Mouse (Mus musculus) neural tube, embryonic 11.5 days (tissue): Measurements from ENCODE around the gene Gab1. TPM values are rescaled to one million over a fixed set of nuclear protein-coding genes. Genes with fewer than 3 reads are reported as not detected.

ENCODE experiments used
- ATAC-seq: fragments of 200-750 bp; cut with Nextera tagmentation; 2 replicates; pipeline ENCODE4 v1.8.0; 2017; ENCODE audit warnings: moderate number of reproducible peaks, mild to moderate bottlenecking, moderate TSS enrichment, moderate library complexity; ENCODE audit not compliant: insufficient read depth, low FRiP score, low TSS enrichment
- DNase-seq: peaks from one replicate; pipeline ENCODE4 v3.0.0-alpha.2; 2015; ENCODE audit warnings: low spot score
- H3K27ac ChIP-seq: fragments of 300-500 bp; sonication (generic); 2 replicates; pipeline ENCODE4 v1.5.1; 2014; ENCODE audit warnings: low read depth, mild to moderate bottlenecking, low read length
- H3K27me3 ChIP-seq: fragments of 300-500 bp; sonication (generic); 2 replicates; pipeline ENCODE4 v1.6.1; 2014; ENCODE audit warnings: mild to moderate bottlenecking, low read length, mixed read lengths; ENCODE audit not compliant: control insufficient read depth, insufficient read depth
- H3K36me3 ChIP-seq: fragments of 300-500 bp; sonication (generic); 2 replicates; pipeline ENCODE4 v1.6.1; 2014; ENCODE audit warnings: mild to moderate bottlenecking, low read length, moderate library complexity, mixed read lengths; ENCODE audit not compliant: control insufficient read depth, insufficient read depth
- H3K4me1 ChIP-seq: fragments of 300-500 bp; sonication (generic); 2 replicates; pipeline ENCODE4 v1.6.1; 2014; ENCODE audit warnings: low read length, mixed read lengths; ENCODE audit not compliant: control insufficient read depth, insufficient read depth
- H3K4me2 ChIP-seq: fragments of 300-500 bp; sonication (generic); 2 replicates; pipeline ENCODE4 v1.6.1; 2014; ENCODE audit warnings: low read depth, mild to moderate bottlenecking, moderate library complexity
- H3K4me3 ChIP-seq: fragments of 300-500 bp; sonication (generic); 2 replicates; pipeline ENCODE4 v1.5.1; 2014; ENCODE audit warnings: low read depth, low read length
- H3K9ac ChIP-seq: fragments of 300-500 bp; sonication (generic); 2 replicates; pipeline ENCODE4 v1.6.1; 2014; ENCODE audit warnings: mild to moderate bottlenecking, low read length
- H3K9me3 ChIP-seq: fragments of 300-500 bp; sonication (generic); 2 replicates; pipeline ENCODE4 v1.6.1; 2016; ENCODE audit warnings: low read length; ENCODE audit not compliant: control insufficient read depth
- WGBS: fragments of 180-500 bp; shearing (Covaris S2); extraction: QIAGEN DNeasy Blood & Tissue Kit; methylation state at CpG from one replicate; pipeline ENCODE4 v1.1.7; 2014; 5-methylcytosine and 5-hydroxymethylcytosine counted together
- polyA plus RNA-seq: library from polyadenylated mRNA; unstranded; fragments of >200 nt; fragmentation: Nextera tagmentation; extraction: Ambion mirVana; gene quantifications from 2 replicates; pipeline ENCODE4 v1.2.1, GENCODE M21; 2014

Gene Gab1
- polyA plus RNA-seq, 1 experiment from 2014 or later: 24.5 TPM

DNA sequence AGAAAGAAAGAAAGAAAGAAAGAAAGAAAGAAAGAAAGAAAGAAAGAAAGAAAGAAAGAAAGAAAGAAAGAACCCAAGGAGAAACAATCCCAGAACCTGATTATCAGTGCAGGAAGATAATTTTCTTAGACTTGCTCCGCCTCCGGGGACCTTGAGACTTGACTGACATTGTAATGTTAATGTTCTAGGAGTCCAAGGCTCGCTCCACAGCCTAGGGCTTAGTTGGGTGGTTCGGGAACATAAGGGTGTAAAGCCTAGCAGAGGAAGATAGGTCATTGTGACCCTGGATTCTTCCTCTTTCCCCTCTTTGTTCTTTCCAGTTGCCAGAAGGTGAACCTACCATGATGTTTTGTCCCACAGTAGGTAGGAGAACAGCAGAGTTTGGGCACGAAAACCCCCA is 31.1 kb upstream of the Gab1 start:
- no peaks in the 10 kb centered on the region for H3K36me3 ChIP-seq
- no peak overlapping the region for H3K4me3 ChIP-seq
- no peak for ATAC-seq
- H3K4me2 ChIP-seq: no peak overlapping the region
- no peak for DNase-seq
- no peaks in the 10 kb centered on the region for H3K27me3 ChIP-seq
- no peaks in the 10 kb centered on the region for H3K9me3 ChIP-seq
- no peak overlapping the region for H3K9ac ChIP-seq
- no peaks in the 10 kb centered on the region for H3K4me1 ChIP-seq
- WGBS: 79% methylated on average over 5 of the region's 5 CpGs
- no peak overlapping the region for H3K27ac ChIP-seq

DNA sequence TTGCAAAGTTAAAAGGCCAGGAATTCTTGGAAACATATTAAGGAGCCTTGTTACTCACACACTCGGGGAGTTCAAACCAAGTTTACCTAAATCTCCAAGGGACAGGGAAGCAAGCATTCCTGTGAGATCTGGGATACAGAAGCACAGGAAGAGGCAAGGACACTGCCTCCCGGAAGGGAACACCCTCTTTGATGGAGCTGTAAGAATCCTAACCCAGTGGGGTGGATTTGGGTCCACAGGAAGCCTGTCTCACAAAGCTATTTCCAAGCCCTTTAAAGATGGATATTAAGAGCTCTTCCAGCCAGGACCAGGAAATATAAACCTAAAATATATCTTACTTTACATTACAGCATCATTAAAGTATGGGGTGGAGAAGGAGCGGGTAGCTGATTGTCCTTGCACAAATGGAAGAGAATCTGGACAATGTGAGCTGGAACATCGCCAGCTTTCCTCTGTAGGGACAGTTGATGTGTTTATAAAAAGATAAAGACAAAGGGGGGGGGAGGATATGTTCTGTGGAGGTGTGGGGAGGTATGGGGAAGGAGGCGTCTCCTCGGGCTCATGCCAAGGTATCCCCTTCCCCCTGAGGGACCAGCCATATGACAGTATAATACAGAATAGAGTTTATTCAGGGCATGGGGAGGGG is 28.1 kb upstream of the Gab1 start:
- no peaks in the 10 kb centered on the region for H3K36me3 ChIP-seq

DNA sequence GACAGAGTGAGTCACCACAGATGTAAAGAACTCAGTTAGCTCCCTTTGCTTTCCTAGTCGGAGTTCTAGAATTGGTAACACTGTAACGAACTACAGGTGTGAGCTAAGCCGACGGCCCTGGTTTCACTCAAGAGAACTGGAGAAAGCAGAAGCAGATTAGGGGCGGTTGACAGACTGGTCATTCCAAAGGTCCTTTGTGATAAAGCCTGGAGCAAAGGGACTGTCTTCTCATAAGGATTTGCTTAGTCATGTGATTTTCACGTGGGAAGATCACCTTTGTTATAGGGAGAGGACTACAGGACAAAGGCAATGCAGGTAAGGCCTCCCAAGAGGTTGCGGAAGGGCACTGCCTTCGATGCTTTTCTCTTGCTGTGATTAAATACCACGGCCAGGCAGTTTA is 22.0 kb upstream of the Gab1 start:
- no peak overlapping the region for H3K4me3 ChIP-seq
- H3K4me1 ChIP-seq: no peaks in the 10 kb centered on the region
- no peak overlapping the region for H3K4me2 ChIP-seq
- no peak overlapping the region for H3K9ac ChIP-seq
- H3K27me3 ChIP-seq: no peaks in the 10 kb centered on the region
- DNase-seq (no peak), ATAC-seq (no peak)
- no peak overlapping the region for H3K27ac ChIP-seq
- no peaks in the 10 kb centered on the region for H3K36me3 ChIP-seq
- no peaks in the 10 kb centered on the region for H3K9me3 ChIP-seq
- 88% methylated on average over 9 of the region's 9 CpGs for WGBS

More for the DNA sequence above, 28.1 kb upstream of the Gab1 start:
- 72% methylated on average over 6 of the region's 6 CpGs for WGBS
- H3K4me3 ChIP-seq: no peak overlapping the region
- ATAC-seq (no peak), DNase-seq (no peak)
- H3K27ac ChIP-seq: no peak overlapping the region
- no peaks in the 10 kb centered on the region for H3K9me3 ChIP-seq
- no peaks in the 10 kb centered on the region for H3K27me3 ChIP-seq
- H3K9ac ChIP-seq: no peak overlapping the region
- H3K4me2 ChIP-seq: no peak overlapping the region
- no peaks in the 10 kb centered on the region for H3K4me1 ChIP-seq

DNA sequence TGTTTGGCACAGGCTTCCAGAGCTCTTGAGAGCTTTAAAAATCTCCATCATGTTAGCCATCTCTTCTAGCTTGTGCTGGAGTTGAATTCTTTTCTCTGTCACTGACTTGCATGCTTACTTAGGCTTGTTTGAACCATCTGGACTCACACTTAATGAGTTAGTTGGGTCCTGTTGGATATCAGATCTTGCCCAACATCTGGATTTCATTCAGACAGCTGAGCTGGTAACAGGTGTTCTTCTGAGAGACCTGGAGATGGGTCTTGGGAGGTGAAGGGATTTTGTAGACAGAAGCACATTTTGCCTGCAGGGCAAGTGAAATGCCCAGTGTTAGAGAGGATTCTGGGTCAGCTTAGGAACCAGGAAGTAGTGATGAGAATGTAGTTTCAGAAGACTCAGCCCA is 19.0 kb upstream of the Gab1 start:
- Histone ChIP-seq H3K9ac (no peak overlapping the region), H3K4me1 (no peaks in the 10 kb centered on the region), H3K36me3 (no peaks in the 10 kb centered on the region), H3K4me2 (no peak overlapping the region), H3K27me3 (no peaks in the 10 kb centered on the region), H3K27ac (no peak overlapping the region), H3K9me3 (no peaks in the 10 kb centered on the region), H3K4me3 (no peak overlapping the region)
- ATAC-seq (no peak), DNase-seq (no peak)

DNA sequence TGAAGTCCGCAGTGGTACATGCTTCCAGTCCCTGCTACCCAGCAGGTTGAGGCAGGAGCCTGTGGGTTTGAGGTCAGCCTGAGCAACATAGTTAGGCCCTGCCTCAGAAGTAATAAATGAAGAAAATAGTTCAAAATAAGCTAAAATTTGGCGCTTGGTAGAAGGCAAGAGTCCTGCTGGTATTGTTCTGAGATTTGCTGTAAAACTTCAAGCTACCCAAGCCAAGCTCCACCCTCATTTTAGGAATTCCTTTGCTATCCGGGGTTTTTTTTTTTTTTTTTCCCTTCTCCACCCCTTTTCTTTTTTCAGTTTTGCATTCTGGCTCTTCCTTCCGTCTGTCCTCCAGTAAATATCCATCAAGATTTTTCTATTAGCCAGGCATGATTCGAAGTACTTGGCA is 15.7 kb upstream of the Gab1 start:
- 79% methylated on average over 5 of the region's 5 CpGs for WGBS
- no peak overlapping the region for H3K9ac ChIP-seq
- no peaks in the 10 kb centered on the region for H3K36me3 ChIP-seq
- H3K4me2 ChIP-seq: no peak overlapping the region
- DNase-seq (no peak), ATAC-seq (no peak)
- H3K4me3 ChIP-seq: no peak overlapping the region
- no peak overlapping the region for H3K27ac ChIP-seq
- no peaks in the 10 kb centered on the region for H3K27me3 ChIP-seq
- no peaks in the 10 kb centered on the region for H3K9me3 ChIP-seq
- H3K4me1 ChIP-seq: no peaks in the 10 kb centered on the region

DNA sequence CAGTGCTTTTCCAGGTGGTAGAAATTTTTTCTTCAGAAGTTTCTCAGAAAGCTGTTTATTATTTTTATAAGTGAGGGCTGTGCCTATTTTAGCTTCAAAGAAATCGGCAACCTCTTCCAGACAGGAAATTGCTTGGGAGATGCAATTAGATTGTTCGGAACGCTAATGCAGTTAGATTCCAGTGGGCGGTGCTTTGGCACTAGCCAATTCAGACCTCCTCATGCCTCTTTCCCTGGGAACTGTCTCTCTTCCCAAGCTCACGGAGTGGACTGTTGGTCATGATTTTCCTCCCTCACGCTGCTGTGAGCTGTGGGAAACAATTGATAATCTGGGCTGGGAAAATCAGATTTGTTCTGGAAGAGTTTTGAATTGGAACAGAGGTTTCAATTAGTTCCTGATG is 15.1 kb upstream of the Gab1 start:
- DNase-seq: no peak
- 29% methylated on average over 6 of the region's 6 CpGs for WGBS
- H3K4me2 ChIP-seq: no peak overlapping the region

DNA sequence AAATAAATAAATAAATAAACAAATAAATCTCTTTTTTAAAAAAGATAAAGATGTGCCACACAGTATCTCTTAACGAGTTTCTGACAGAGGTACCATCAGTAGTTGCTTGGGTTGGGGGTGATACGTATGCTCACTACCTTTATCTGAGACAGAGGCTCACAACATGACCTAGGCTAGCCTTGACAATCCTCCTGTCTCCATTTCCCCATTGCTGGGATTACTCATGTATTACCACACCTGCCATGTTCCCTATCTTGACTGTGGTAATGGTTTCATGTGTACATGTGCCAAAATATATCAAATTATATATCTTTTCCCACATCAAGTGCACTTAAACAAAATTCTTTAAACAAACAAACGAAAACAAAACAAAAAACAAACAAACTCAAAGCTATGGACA is 14.2 kb upstream of the Gab1 start:
- H3K27ac ChIP-seq: no peak overlapping the region
- no peaks in the 10 kb centered on the region for H3K4me1 ChIP-seq
- no peaks in the 10 kb centered on the region for H3K9me3 ChIP-seq
- 79% methylated on average over 3 of the region's 3 CpGs for WGBS
- H3K4me3 ChIP-seq: no peak overlapping the region
- no peaks in the 10 kb centered on the region for H3K36me3 ChIP-seq
- no peak overlapping the region for H3K4me2 ChIP-seq
- no peak overlapping the region for H3K9ac ChIP-seq
- DNase-seq (no peak), ATAC-seq (no peak)
- H3K27me3 ChIP-seq: no peaks in the 10 kb centered on the region

More for the DNA sequence above, 15.1 kb upstream of the Gab1 start:
- Histone ChIP-seq H3K9ac (no peak overlapping the region), H3K27me3 (no peaks in the 10 kb centered on the region), H3K4me3 (no peak overlapping the region), H3K4me1 (no peaks in the 10 kb centered on the region), H3K36me3 (no peaks in the 10 kb centered on the region), H3K27ac (no peak overlapping the region), H3K9me3 (no peaks in the 10 kb centered on the region)
- ATAC-seq: no peak

DNA sequence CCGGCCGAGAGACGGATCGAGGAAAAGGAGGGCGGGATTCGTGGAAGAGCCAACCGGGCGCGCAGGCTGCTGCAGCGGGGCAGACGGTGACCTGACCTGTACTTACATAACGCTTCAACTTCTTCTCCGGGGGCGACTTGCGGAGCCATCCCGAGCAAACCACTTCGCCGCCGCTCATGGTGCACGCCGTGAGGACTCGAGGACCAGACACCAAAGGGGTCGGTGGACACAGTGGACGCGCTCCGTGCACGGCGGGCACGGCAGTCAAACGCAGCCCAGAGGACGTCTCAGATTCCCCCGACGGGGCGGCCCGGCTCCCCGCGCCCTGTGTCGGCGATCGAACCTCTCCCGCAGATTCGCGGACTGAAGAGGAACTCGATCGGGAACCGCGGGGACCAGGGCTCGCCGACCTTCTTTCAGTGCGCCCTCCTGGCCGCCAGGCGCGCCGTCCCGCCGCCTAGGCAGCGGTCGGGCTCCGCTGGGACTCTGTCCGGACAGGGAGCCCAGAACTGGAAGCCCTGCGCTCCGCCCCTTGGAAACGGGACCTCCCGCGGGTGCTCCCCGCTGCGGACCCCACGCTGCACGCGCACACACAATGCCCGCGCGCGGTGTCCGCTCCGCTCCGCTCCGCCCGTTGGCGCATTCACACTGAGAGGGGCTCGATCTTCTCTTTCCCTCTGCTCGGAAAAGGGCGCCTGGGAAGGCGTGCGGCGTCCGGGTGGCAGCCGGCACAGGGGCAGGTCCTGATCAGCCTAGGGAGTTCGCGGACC is 708 bp downstream of the Gab1 start:
- ATAC-seq (peak; percentile 72), DNase-seq (peak; percentile 78)
- Histone ChIP-seq H3K4me1 (peaks cover 11% of the 10 kb centered on the region), H3K4me3 (peak overlapping the region; percentile 87), H3K9ac (peak overlapping the region; percentile 84), H3K27ac (peak overlapping the region; percentile 95), H3K9me3 (no peaks in the 10 kb centered on the region), H3K4me2 (peak overlapping the region; percentile 73), H3K27me3 (no peaks in the 10 kb centered on the region), H3K36me3 (no peaks in the 10 kb centered on the region)
- WGBS: under 1% methylated on average over 80 of the region's 90 CpGs
